Mouse (Mus musculus): ENCODE results near the gene Stau1.
A peak's percentile ranks its signal among the peaks of the same experiment; 100 is the strongest.
"Not testable (repeated sequence)": the region's sequence is repeated elsewhere in the genome, so short reads cannot be mapped to it uniquely, and the experiment has no call there.

Gene Stau1

DNA sequence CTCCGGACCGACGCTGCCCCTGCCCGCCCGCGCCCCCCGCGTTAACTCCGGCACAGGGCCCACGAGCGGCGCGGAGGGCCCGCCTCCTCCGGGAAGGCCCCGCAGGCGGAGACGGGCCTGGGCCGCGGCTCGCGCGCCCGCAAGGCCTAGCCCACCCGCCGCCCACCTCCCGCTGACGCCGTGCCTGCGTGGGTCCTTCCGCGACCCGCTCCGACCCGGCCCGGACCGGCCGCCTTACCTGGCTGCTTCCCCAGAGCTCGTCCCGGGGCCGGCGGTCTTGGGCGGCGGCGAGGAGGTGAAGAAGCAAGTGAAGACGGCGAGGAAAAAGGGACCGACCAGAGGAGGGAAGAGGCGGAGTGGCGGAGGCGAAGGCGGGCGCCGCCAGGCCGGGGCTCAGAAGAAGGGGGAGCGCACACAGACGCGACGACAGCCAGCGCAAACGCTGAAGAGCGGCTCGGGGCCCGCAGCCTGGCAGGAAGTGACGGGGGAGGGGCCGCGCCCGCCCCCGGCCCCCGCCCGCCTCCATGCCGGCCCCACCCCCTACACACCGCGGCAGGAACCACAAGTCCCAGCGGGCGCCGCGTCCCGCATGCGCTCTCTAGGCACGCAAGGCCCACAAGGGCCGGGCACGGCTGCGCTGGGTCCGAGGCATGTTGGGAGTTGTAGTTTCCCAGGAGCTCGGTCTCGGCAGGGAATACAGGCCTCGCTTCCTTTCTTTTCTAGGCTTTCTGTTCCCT, at the start of gene Stau1:
TSS of gene Stau1 (minus strand) at position 504 of the 737 bp plus-strand sequence.
- DNase-seq (ENCODE audit: low spot score): peak; percentile 98

DNA sequence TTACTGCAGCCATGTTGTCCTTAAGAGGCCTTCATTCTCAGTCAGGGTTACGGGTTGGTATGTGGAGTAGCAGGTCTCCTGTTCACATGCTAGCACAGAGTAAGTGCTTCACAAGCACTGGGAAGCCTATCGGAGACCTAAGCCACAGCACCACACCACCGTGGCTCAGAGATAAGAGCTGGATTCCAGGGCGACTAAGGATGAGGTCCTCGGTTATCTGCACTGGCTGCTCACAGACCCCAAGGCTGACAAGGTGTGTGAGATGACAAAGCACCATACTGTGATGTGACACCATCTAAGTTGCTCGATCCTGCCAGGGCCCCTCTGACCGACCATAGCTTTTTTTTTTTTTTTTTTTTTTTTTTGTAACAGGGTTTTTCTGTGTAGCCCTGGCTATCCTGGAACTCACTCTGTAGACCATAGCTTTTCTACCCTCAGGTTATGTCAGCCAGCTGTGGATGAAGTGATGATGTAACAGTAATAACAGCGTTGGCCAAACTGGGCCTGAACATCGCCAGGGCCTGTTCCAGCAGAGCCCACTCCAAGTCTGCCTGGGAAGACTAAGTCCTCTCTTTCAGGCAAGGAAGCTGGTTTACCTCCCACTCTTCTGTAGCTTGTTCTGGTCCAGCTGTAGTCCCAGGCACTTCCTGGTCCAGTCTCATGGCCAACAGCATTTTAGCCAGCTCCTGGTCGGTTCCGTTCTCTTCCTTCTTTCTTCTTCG, 47.5 kb upstream of the Stau1 start:
- DNase-seq (ENCODE audit: low spot score): no peak

DNA sequence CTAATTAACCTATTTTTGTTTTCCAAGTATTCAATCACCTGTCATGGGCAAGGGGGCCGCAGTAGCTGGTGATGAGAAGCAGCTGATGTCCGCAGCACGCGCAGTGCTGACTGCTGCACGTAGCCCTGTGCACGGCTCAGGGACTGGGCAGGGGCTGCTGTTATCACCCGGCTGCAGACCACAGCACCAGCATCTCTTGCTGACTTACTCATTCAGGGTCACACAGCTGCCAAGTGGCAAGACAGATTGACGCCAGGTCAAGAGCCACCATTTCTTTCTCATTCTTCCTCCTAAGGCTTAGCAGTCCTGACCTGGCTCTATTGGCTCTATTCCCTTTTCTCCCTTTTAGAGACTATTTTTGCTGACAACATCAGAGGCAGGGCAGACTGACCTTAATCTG, 43.3 kb upstream of the Stau1 start:
- no peak for DNase-seq (ENCODE audit: low spot score)

DNA sequence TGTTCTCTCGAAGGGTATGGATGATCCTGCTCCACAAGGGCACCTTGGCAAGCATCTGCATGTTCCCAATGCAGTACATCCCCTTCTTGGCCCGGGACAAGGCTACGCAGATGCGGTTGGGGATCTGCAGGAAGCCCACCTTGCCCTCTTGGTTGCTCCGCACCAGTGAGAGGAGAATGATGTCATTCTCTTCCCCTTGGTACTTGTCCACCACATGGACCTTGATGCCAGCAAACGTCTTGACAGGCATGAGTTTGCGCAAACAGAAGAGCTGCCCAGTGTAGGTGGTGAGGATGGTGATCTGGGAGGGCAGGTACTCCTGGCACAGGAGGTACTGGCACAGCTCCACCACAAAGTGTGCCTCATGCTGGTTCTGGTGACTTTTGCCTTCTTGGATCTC, 42.6 kb upstream of the Stau1 start:
- DNase-seq (ENCODE audit: low spot score): no peak

DNA sequence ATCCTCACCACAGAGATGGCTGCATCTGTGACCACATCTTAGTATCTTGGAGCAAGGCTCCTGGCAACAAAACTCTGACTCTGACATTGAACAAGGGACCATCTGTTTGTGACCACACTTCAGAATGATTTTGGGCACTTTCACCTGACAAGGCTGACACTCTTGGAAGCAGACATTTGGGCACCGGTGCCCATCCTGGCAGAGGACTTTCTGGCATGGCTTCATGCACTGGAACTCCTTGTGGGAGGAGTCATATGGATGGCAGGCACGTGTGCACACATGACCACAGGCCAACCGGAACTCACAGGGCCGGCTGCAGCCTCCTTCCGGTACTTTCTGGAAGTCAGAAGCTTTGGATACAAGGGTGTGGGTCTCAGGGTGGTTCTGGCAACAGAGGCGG, 42.2 kb upstream of the Stau1 start:
- no peak for DNase-seq (ENCODE audit: low spot score)

DNA sequence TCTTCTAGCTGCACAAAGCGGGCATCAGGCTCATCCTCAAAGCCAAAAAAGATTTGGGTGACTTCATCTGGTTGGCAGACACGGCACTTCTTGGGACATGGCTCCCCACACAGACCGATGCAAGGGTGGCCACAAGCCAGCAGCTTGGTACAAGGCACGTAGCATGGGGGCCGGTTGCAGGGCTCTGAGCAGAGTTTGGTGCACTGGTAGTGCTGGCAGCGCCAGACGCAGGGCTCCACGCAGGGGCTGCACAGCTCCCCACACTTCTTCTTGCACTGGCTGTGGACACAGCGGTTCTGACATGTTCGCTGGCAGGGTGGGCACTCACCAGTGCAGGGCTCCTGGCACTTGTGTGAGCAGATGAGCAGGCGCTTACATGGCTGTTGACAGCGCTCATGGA, 41.6 kb upstream of the Stau1 start:
- no peak for DNase-seq (ENCODE audit: low spot score)

DNA sequence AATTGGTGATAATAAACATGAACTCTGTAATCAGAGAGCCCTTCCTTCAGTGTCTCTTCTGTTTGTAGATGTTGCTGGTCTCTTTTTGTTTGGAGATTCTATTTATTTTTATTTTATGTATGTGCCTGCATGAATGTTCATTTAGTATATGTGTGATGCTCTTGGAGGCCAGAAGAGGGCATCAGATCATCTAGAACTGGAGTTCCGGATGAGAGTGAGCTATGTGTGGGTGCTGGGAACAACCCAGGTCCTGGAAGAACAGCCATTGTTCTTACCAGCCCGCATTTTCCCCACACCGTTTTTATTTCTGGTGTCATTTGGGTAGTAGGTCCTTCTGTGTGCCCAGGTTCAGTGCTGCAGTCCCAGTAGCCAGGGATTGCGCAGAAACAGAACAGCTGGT, 34.4 kb upstream of the Stau1 start:
- DNase-seq (ENCODE audit: low spot score): no peak

DNA sequence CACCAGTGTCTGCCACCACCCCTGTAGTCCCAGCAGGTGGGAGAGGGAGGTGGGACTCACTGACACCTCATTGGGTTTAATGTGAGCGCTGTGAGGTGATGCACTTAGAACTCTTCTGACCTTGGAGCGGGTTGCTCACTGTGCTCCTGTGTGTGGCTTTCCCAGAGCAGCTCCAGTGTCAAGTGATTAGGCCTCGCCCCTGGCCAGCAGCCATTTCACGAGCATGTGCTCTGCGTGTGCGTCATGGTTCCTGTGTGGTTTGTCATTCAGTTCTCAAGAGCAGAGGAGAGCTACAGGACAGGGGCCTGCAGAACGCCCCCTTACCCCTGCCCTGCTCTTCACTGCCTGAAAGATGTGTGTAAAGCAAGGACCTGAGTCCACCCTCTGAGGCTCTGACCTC, 32.5 kb upstream of the Stau1 start:
- DNase-seq (ENCODE audit: low spot score): peak; percentile 67

DNA sequence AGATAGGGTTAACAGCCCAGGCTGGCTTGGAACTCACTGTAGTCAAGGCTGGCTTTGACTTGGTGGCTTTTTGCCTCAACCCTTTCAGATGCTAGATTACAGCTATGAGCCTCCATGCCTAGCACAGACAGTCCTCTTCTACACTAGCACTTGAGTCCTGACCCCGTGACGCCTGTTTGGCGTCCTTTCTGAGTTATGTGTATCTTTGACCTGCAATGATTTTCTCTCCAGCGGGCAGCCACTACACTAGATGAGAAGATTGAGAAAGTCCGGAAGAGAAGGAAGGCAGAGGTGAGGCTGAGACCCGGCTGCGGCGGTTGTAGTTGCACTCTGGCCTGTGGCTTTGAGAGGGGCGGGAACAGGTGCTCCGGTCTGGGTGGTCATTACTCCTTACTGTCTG, 23.3 kb upstream of the Stau1 start:
- no peak for DNase-seq (ENCODE audit: low spot score)

DNA sequence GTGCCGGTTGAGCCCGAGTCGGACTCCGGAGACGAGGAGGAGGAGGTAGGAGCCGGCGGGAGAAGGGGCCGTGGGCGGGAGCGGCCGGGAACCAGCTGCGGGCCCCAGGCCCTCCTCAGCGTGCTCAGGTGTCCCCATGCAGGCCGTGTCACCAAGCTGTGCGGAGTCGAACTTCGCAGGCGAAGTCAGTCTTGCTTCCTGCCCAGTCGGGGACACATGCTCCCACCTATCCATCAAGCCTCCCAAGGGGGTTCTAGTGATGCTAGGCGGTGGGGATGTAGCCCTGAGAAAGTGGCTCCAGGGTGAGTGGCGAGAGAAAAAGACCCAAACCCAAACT, 19.3 kb upstream of the Stau1 start:
- DNase-seq (ENCODE audit: low spot score): no peak

DNA sequence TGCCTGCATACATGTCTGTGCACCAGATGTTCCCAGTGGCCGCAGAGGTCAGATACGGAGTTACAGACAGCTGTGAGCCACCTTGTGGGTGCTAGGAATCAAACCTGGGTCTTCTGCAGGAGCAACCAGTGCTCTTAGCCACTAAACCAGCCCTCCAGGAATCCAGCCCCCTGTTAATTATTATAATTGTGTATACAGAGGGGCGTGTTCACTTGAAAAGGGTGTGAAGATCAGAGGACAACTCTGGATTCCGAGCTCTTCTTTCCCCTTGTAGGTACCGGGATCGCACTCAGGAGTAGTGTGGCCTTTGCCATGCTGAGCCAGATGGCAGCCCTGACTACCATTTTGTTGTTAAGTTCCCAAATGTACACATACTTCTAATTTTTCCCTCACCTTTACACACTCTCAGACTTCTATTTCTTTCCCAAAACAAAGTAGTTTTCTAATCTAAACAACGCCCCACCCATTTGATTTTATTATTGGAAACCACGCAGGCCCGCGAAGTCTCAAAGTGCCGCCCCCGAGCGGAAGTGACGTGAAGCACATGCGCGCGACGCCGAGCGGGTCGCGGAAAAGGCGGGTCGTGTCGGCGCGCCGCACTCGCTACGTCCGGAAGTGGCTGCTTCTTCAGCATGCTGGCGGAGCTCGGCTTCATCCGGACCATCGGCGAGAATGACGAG, 18.7 kb upstream of the Stau1 start, which contains the start of gene Ddx27:
TSS of gene Ddx27 (plus strand) at position 492 of the 680 bp plus-strand sequence.
- DNase-seq (ENCODE audit: low spot score): peak; percentile 96

DNA sequence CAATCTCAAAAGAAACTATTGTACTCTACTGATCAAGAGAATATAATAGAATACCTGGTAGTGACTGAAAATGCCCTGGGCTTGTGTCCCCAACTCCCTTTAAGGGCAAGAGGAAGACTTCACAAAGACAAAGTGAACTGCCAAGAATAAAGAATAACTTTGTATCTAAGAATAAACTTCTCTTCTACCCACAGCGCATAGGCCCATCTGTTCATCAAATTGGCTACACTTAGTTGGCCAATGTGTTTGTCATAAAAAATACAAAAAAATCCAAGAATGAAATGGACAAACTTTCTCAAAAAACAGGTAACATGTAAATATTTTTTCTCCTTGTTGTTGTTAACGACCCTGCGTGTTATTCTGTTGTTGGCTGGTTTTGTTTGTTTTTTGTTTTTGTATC, 14.4 kb upstream of the Stau1 start:
- DNase-seq (ENCODE audit: low spot score): no peak

DNA sequence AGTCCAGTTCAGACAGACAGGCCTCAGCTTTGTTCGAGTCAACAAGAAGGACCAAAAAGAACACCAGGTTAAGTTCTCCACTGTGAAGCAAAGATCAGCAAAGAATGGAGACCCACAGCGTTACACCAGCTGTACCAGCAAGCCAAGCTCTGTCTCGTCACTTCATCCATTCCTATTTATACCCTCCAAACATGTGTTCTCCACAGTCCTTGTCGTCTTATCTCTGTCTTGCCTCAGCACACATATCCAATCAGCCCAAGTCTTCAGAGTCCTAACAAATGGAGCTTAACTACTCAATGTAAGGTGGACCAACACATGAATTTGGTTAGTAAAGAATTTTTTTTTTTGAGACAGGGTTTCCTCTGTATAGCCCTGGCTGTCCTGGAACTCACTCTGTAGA, 13.4 kb upstream of the Stau1 start:
- DNase-seq (ENCODE audit: low spot score): no peak

DNA sequence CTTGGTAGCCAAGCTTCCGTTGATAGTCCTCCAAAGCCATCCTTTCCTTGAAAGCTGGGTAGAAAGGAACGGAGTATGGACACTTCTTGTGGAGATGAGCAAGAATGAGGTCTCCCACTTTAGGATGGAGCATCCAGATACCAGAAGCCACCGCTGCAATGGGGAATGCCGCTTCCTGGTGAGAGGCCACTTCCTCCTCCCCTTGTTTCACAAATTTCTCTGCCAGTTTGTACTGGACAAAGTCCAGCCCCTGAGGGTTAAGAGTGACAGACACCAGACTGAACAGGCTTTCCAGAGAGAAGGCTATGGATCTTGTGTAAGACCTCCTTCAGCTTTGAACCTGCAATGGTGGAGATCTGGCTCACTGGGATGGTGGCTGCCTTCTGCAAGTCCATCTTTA, 11.5 kb upstream of the Stau1 start:
- not testable (repeated sequence) for DNase-seq (ENCODE audit: low spot score)

DNA sequence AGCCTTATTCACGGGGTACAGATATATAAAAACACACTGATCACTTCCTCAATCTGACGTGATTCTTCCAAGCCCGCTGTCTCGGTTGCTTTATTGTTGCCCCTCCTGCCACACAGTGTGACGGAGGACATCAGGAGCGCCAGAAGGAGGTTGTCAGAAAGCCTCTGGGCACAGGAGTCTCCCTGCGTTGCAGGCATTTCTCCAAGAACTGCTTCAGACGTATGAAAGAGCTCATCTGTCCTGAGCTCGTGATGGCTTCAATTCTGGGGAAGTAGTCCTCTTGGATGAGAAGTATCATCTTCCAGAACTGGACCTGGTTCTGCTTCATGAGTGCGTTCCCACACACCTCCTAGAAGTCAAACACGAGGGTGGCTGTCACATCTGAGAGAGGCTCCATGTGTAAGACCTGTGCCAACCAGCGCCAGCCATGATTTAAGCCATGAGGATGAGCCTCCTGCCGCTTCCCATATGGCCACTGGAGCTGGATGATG, 10.9 kb upstream of the Stau1 start:
- no peak for DNase-seq (ENCODE audit: low spot score)

DNA sequence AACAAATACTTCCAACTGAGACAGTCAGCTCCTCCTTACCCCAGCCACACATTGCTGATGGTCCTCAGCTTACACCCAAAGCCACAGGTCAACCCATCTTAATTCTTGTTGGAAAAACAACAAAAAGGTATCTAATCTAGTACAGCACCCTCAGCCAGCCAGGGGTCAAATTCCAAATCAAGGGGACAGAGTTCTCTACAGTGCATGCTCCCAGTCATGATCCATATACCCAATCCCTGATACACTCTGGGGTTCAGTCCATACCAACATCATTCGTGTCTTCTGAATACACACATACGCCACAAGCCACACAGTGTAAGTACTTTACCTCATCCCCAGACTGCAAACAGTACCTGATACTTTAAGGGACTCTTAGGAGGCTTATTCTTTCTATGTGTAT, 10.3 kb upstream of the Stau1 start:
- no peak for DNase-seq (ENCODE audit: low spot score)

DNA sequence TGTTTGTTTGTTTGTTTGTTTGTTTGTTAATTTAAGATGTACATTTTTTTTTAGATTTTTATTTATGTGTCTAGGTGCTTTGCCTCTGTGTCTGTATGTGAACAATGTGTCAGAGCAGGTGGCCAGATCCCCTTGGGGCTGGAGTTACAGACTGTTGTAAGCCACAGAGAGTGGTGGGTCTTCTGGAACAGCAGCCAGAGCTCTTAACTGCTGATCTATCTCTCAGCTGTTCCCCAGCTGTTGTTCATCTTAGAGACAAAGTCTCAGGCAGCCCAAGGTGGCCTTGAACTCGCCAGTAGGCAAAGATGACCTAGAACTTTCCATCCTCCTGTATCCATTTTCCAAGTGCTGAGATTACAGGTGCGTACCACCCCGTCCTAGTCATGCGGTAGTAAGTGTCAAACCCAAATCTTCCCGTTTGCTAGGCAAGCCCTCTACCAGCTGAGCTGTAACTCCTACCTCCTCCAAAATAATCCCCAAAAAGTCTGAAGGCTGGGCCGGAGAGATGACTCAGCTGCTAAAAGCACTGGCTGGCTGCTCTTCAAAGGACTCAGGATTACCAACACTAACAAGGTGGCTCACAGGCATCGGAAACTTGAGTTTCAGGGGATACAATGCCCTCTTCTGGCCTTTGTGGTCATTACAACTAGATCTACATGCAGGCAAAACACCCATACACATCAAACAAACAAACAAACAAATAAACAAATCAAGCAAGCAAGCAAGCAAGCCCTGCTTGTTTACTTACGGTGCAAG, 8.2 kb upstream of the Stau1 start:
- peak; percentile 83 for DNase-seq (ENCODE audit: low spot score)

DNA sequence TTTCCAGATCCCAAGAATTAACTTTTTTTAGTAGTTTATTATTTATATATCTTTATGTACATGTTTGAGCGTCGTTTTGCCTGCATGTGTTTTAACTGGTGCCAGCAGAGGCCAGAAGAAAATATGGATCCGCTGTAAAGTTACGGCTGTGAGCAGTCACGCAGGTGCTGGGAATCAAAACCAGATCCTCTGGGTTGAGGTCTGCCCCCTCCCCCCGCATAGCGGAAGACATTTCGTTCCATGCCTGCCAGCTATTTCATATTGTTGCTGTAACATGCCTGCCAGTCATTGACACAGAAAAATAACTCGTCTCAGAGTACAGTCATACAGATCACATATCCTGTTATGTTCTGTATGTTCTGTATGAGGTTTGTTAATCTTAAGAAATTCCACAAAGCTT, 5.4 kb upstream of the Stau1 start:
- DNase-seq (ENCODE audit: low spot score): no peak

DNA sequence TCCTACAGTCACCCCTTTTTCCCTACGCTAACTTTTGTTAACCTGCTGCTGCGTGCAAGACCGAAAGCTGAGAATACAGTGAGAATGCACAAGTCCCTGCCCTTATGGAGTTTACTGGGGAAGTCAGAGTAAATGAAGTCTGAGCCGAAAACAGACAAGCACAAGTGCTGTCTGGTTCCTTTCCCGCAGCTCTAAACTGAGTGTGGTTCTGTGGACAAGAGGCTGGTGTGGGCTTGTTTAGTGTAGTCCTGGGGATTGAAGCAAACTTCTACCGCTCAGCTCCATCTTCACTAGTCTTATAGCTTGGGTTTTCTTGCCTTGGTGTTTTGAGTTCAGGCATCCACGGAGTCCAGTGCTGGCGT, 415 bp upstream of the Stau1 start:
- no peak for DNase-seq (ENCODE audit: low spot score)

DNA sequence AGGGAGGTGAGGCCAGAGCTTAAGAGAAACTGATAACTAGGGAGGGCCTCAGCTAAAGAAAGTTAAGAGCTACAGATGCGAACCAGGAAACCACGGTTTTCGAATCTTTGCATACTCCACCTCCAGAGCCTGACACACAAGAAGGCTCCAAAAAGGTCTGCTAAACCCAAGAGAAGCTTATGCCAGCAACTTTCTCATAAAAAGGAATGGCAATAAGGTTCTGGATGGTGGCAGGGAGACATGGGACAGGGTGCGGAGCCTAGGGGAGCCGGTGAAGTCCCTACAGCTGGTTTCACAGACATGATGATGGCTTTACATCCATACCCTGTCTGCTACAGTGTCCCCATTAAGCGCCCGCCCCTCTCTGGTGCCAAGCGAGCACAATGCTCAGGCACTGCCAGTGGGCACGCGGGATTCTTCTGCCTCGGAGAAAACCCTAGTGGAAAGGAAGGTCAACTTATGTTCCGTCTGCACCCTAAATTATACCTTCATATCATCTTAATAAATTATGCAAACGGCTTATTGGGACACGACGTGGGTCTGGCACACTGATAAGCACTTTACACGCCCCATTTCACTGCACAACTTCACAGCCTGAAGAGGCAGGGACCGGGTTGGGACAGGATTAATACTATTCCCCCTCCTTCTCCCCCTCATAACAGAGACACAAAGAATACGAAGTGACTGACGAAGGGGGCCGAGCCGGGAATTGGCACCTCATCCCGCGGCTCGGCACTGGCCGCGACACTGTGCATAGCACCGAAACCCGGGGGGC, 891 bp downstream of the Stau1 start:
- DNase-seq (ENCODE audit: low spot score): peak; percentile 52

DNA sequence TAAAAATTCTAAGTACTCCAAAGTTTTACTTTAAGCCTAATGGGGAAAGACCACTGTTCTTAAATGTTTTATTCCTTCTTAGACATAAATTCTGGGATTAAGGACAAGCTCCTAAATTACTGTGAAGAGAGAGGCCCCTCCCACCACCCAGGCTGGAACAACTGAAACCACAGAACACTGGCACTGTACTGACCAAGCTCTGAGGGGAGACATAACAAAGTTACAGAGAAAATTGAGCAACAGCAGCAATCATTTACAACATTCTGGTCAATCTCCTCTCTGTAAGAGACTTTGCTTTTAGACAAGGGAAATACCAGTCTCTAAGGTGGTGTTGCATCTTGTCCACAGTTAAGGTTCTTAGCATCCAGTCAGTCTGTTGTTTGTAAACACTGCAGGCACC, 4.2 kb downstream of the Stau1 start:
- no peak for DNase-seq (ENCODE audit: low spot score)

DNA sequence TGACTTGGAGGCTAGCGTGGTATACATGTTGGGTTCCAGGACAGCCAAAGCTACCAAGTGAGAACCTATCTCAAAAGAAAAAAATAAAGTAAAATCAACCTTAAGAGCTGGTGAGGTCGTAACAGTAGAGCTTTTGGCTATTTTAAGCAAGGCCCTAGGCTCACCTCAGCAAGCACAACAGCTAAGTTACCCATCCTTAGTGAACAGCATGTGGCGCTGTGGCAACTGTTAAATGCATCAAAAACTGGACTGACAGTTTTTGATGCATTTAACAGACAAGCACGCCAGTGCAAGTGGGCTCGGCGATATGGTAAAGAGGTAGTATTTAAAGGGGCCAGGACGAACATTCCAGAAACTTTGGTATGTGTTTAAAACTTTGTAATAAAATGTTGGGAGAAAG, 5.2 kb downstream of the Stau1 start:
- no peak for DNase-seq (ENCODE audit: low spot score)
